Mouse (Mus musculus): Measurements from ENCODE around the gene Paqr3. TPM values are rescaled to one million over a fixed set of nuclear protein-coding genes. Genes with fewer than 3 reads are reported as not detected.

The Paqr3 gene
- total and polyA plus RNA-seq, 3 experiments, result 2.4 to 3.2 (median 2.8) TPM

DNA sequence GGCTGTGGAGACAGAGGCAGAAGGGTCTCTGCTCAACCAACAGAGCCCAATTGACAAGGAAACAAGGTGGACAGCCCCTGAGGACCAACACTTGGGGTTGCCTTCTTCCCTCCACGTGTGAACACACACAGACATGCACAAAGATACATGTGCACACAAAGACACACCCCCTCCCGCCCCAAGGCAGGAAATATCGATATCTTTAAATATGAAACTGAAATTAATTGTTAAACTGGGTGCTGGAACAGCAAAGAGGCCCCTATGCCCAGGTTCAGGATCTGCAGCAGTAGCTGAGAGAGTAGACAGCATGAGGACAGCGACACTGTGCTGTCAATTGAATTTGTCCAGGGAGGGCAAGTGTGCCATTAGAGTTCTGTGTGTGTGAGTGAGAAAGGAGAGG, 45.6 kb downstream of the Paqr3 start:
- no peak overlapping the region for H3K27ac ChIP-seq
- no peak for TF ChIP-seq POLR2A (IDR thresholded peaks at IDR 0.05; ENCODE audit: insufficient read depth, low read depth, low read length)
- TF ChIP-seq CTCF (IDR thresholded peaks at IDR 0.05), result no peak
- TF ChIP-seq EP300 (IDR thresholded peaks at IDR 0.05; ENCODE audit: insufficient read depth, low read depth, low read length), result no peak
- H3K36me3 ChIP-seq (ENCODE audit: control insufficient read depth, insufficient read depth, low read length), result no peaks in the 10 kb centered on the region
- H3K4me3 ChIP-seq, result no peak overlapping the region
- DNase-seq, result no peak
- H3K9ac ChIP-seq (ENCODE audit: low read depth, low read length), result no peak overlapping the region
- H3K79me2 ChIP-seq (replicated peaks; ENCODE audit: control insufficient read depth, insufficient read depth, low read length), result no peaks in the 10 kb centered on the region
- WGBS, result 86% methylated on average over 4 of the region's 4 CpGs
- intact Hi-C loops (cut with DNase I), result no loop called here
- no peaks in the 10 kb centered on the region for H3K27me3 ChIP-seq (ENCODE audit: control insufficient read depth, insufficient read depth, low read length)
- H3K4me1 ChIP-seq (ENCODE audit: control insufficient read depth, insufficient read depth, low read length), result no peaks in the 10 kb centered on the region

DNA sequence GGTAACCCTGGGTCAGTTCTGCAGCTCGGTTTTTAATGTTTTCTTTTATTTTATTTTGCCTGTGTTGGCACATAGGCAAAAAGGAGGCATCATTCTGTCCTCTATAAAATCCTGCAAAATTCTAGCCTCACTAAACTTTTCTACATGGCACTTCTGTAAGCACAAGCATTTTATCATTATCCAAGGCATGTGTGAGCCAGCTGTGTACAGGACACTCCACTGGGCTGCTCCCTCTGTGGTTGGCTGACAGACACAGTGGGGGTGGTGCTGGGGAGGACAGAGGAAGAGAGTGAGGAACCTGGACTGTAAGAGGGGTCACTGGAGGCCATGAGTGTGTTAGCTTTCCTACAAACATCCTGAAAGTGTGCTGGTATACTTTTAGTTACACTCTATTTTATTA, 49.4 kb downstream of the Paqr3 start:
- H3K4me1 ChIP-seq (ENCODE audit: control insufficient read depth, insufficient read depth, low read length), result no peaks in the 10 kb centered on the region
- 41% methylated on average over 1 of the region's 1 CpGs for WGBS
- no peak for DNase-seq

DNA sequence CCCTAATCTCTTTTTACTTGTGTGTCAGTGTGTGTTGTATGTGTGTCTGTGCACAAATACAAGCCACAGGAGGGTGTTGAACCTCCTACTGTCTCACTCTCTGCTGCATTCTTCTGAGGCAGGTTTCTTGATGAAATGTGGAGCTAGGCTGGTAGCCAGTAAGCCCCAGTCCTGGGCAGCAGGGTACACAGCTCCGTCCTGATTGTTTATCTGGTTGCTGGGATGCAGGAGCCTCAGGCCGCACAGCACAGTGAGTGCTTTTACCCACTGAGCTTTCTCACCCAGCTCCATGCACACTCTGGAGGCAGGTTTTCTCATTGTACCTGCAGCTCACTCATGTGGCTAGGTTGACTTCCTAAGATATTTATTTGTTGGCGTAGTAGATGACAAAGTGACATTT, 50.5 kb downstream of the Paqr3 start:
- WGBS, result 70% methylated on average over 3 of the region's 3 CpGs
- Histone ChIP-seq H3K4me1 (ENCODE audit: control insufficient read depth, insufficient read depth, low read length) (no peaks in the 10 kb centered on the region), H3K27me3 (ENCODE audit: control insufficient read depth, insufficient read depth, low read length) (no peaks in the 10 kb centered on the region), H3K79me2 (replicated peaks; ENCODE audit: control insufficient read depth, insufficient read depth, low read length) (no peaks in the 10 kb centered on the region), H3K36me3 (ENCODE audit: control insufficient read depth, insufficient read depth, low read length) (no peaks in the 10 kb centered on the region), H3K27ac (no peak overlapping the region), H3K9ac (ENCODE audit: low read depth, low read length) (no peak overlapping the region), H3K4me3 (no peak overlapping the region)
- DNase-seq, result no peak
- intact Hi-C loops (cut with DNase I), result no loop called here
- TF ChIP-seq POLR2A (IDR thresholded peaks at IDR 0.05; ENCODE audit: insufficient read depth, low read depth, low read length) (no peak), EP300 (IDR thresholded peaks at IDR 0.05; ENCODE audit: insufficient read depth, low read depth, low read length) (no peak), CTCF (IDR thresholded peaks at IDR 0.05) (no peak)

More for the DNA sequence above, 49.4 kb downstream of the Paqr3 start:
- Histone ChIP-seq H3K27me3 (ENCODE audit: control insufficient read depth, insufficient read depth, low read length) (no peaks in the 10 kb centered on the region), H3K36me3 (ENCODE audit: control insufficient read depth, insufficient read depth, low read length) (no peaks in the 10 kb centered on the region), H3K27ac (no peak overlapping the region), H3K79me2 (replicated peaks; ENCODE audit: control insufficient read depth, insufficient read depth, low read length) (no peaks in the 10 kb centered on the region), H3K4me3 (no peak overlapping the region), H3K9ac (ENCODE audit: low read depth, low read length) (no peak overlapping the region)
- TF ChIP-seq EP300 (IDR thresholded peaks at IDR 0.05; ENCODE audit: insufficient read depth, low read depth, low read length) (no peak), CTCF (IDR thresholded peaks at IDR 0.05) (no peak), POLR2A (IDR thresholded peaks at IDR 0.05; ENCODE audit: insufficient read depth, low read depth, low read length) (no peak)
- intact Hi-C loops (cut with DNase I), result no loop called here

DNA sequence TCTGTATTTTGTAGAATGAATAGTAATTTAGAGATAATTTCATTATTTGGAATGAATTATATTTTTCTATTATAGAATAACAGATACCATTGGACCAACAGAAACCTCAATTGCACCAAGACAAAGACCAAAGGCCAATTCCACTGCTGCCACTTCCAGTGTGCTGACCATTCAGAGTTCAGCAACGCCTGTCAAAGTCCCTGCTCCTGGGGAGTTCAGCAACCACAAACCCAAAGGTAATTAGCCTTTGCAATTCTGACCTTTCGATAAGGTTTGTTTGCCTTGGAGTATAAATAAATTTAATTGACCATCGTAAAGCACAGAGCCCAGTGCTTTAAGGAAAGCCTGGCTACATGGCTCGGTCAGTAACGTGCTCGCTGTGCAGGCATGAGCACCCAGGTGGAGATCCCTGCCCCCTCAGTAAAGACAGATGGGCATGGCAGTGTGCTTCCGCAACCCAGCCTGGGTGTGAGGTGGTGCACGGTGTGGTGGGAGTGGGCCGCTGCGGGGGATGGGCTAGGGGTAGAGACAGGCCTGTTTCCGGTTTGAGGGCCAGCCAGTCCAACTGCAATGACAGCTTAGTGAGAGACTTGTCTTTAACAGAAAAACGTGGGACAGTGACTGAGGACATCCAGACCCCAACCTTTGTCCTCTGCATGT, 54.5 kb downstream of the Paqr3 start:
- no peak overlapping the region for H3K4me3 ChIP-seq
- no peaks in the 10 kb centered on the region for H3K27me3 ChIP-seq (ENCODE audit: control insufficient read depth, insufficient read depth, low read length)
- intact Hi-C loops (cut with DNase I), result loop anchor here (10.0 kb wide), 1 partner anchor 792 kb away; no protein-coding TSS in a partner anchor
- 89% methylated on average over 12 of the region's 12 CpGs for WGBS
- H3K36me3 ChIP-seq (ENCODE audit: control insufficient read depth, insufficient read depth, low read length), result no peaks in the 10 kb centered on the region
- H3K4me1 ChIP-seq (ENCODE audit: control insufficient read depth, insufficient read depth, low read length), result no peaks in the 10 kb centered on the region
- no peak overlapping the region for H3K9ac ChIP-seq (ENCODE audit: low read depth, low read length)
- TF ChIP-seq POLR2A (IDR thresholded peaks at IDR 0.05; ENCODE audit: insufficient read depth, low read depth, low read length) (no peak), EP300 (IDR thresholded peaks at IDR 0.05; ENCODE audit: insufficient read depth, low read depth, low read length) (no peak)
- H3K79me2 ChIP-seq (replicated peaks; ENCODE audit: control insufficient read depth, insufficient read depth, low read length), result no peaks in the 10 kb centered on the region
- no peak overlapping the region for H3K27ac ChIP-seq
- DNase-seq, result no peak

DNA sequence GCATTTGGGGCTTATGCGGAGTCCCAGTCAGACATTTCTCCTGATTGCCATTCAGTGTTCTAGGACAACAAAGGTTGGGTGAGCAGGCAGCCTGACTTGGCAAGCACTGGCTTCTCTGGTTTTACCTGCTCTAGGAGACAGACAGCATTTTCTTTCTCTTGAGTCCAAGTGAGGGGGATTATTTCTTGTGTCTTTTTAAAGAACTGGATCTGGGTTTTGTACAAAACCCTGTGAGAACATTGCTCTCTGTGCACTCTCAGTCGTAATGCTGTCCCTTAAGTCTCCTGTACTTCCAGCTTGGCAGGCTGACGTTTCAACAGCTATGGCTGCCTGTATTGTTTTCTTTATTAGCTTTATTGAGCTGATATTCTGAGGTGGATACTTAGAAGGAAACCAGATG, 55.0 kb downstream of the Paqr3 start:
- 83% methylated on average over 3 of the region's 3 CpGs for WGBS
- no peak for DNase-seq
- Histone ChIP-seq H3K4me1 (ENCODE audit: control insufficient read depth, insufficient read depth, low read length) (no peaks in the 10 kb centered on the region), H3K4me3 (no peak overlapping the region), H3K79me2 (replicated peaks; ENCODE audit: control insufficient read depth, insufficient read depth, low read length) (no peaks in the 10 kb centered on the region), H3K27me3 (ENCODE audit: control insufficient read depth, insufficient read depth, low read length) (no peaks in the 10 kb centered on the region), H3K9ac (ENCODE audit: low read depth, low read length) (no peak overlapping the region), H3K27ac (no peak overlapping the region), H3K36me3 (ENCODE audit: control insufficient read depth, insufficient read depth, low read length) (no peaks in the 10 kb centered on the region)
- intact Hi-C loops (cut with DNase I), result loop anchor here (10.0 kb wide), 1 partner anchor 792 kb away; no protein-coding TSS in a partner anchor
- TF ChIP-seq POLR2A (IDR thresholded peaks at IDR 0.05; ENCODE audit: insufficient read depth, low read depth, low read length) (no peak), EP300 (IDR thresholded peaks at IDR 0.05; ENCODE audit: insufficient read depth, low read depth, low read length) (no peak), CTCF (IDR thresholded peaks at IDR 0.05) (no peak)

DNA sequence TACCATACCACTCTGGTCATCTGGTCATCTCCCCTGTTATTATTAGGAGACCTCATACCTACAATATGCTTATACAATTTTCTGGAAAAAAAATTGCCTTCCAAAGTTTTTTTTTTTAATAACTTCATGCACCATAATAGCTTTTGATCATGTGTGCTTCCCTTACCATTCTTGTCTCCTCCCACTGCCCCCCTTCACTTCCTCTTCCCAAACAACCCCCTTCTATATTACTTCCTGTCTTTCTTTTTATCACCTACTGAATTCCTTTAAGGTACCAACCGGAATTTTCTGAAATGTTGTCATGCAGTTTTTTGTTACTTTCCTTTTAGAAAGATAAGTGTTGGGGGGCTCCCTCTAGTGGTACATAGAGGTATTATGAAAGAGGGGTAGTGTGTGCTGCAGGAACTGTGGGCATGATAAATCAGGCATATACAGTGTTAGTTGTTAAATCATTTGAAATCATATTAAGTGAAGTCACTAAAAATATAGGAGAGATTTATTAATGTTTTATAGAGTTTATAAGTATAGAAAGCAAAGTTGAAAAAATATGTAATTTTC, 55.8 kb downstream of the Paqr3 start:
- no peak for TF ChIP-seq POLR2A (IDR thresholded peaks at IDR 0.05; ENCODE audit: insufficient read depth, low read depth, low read length)
- TF ChIP-seq EP300 (IDR thresholded peaks at IDR 0.05; ENCODE audit: insufficient read depth, low read depth, low read length), result no peak
- TF ChIP-seq CTCF (IDR thresholded peaks at IDR 0.05), result peak; percentile 89
- Histone ChIP-seq H3K36me3 (ENCODE audit: control insufficient read depth, insufficient read depth, low read length) (no peaks in the 10 kb centered on the region), H3K27ac (no peak overlapping the region), H3K4me1 (ENCODE audit: control insufficient read depth, insufficient read depth, low read length) (no peaks in the 10 kb centered on the region), H3K27me3 (ENCODE audit: control insufficient read depth, insufficient read depth, low read length) (no peaks in the 10 kb centered on the region), H3K4me3 (no peak overlapping the region), H3K9ac (ENCODE audit: low read depth, low read length) (no peak overlapping the region), H3K79me2 (replicated peaks; ENCODE audit: control insufficient read depth, insufficient read depth, low read length) (no peaks in the 10 kb centered on the region)
- no peak for DNase-seq
- intact Hi-C loops (cut with DNase I), result loop anchor here (1.0 to 10.0 kb wide), 4 partner anchors 58 to 791 kb away; partner anchors contain the start of gene Bmp2k
- WGBS, result 2% methylated on average over 1 of the region's 1 CpGs
